Mouse (Mus musculus): Measurements from ENCODE around the gene Id3. TPM values are rescaled to one million over a fixed set of nuclear protein-coding genes. Genes with fewer than 3 reads are reported as not detected.

The Id3 gene
- total and polyA plus RNA-seq, 3 experiments: 18.3 to 116 (median 85.5) TPM

Other genes with a start within 250 kb of the Id3 start
- 5.6 and 6.5 TPM in 2 replicates for gene Cnr2, start 248.1 kb upstream of the Id3 start, total RNA-seq (2012; rRNA removed)
- gene Cnr2, start 248.1 kb upstream of the Id3 start, total RNA-seq (2014; rRNA removed): 13.5 and 13.8 TPM in 2 replicates
- 9.4 and 10.6 TPM in 2 replicates for gene Cnr2, start 248.1 kb upstream of the Id3 start, polyA plus RNA-seq (2012; ENCODE audit: insufficient read length, low read depth)
- gene Fuca1, start 222.8 kb upstream of the Id3 start, total RNA-seq (2012; rRNA removed): 63.2 and 77.6 TPM in 2 replicates
- gene Fuca1, start 222.8 kb upstream of the Id3 start, total RNA-seq (2014; rRNA removed): 28.6 and 32.6 TPM in 2 replicates
- gene Fuca1, start 222.8 kb upstream of the Id3 start, polyA plus RNA-seq (2012; ENCODE audit: insufficient read length, low read depth): 66.5 and 71.5 TPM in 2 replicates
- gene Hmgcl, start 197.0 kb upstream of the Id3 start, total RNA-seq (2012; rRNA removed): 32.4 and 42.7 TPM in 2 replicates
- gene Hmgcl, start 197.0 kb upstream of the Id3 start, total RNA-seq (2014; rRNA removed): 38.0 and 39.5 TPM in 2 replicates
- gene Hmgcl, start 197.0 kb upstream of the Id3 start, polyA plus RNA-seq (2012; ENCODE audit: insufficient read length, low read depth): 27.2 and 27.6 TPM in 2 replicates
- gene Gale, start 179.8 kb upstream of the Id3 start, total RNA-seq (2012; rRNA removed): 39.4 and 40.5 TPM in 2 replicates
- gene Gale, start 179.8 kb upstream of the Id3 start, total RNA-seq (2014; rRNA removed): 32.9 and 34.8 TPM in 2 replicates
- 23.6 and 23.8 TPM in 2 replicates for gene Gale, start 179.8 kb upstream of the Id3 start, polyA plus RNA-seq (2012; ENCODE audit: insufficient read length, low read depth)
- 54.0 and 54.9 TPM in 2 replicates for gene Lypla2, start 170.9 kb upstream of the Id3 start, total RNA-seq (2012; rRNA removed)
- gene Lypla2, start 170.9 kb upstream of the Id3 start, total RNA-seq (2014; rRNA removed): 55.9 and 57.2 TPM in 2 replicates
- gene Lypla2, start 170.9 kb upstream of the Id3 start, polyA plus RNA-seq (2012; ENCODE audit: insufficient read length, low read depth): 91.8 and 96.5 TPM in 2 replicates
- 53.2 and 65.4 TPM in 2 replicates for gene Pithd1, start 156.2 kb upstream of the Id3 start, total RNA-seq (2012; rRNA removed)
- 87.5 and 93.2 TPM in 2 replicates for gene Pithd1, start 156.2 kb upstream of the Id3 start, total RNA-seq (2014; rRNA removed)
- 53.2 and 67.1 TPM in 2 replicates for gene Pithd1, start 156.2 kb upstream of the Id3 start, polyA plus RNA-seq (2012; ENCODE audit: insufficient read length, low read depth)
- 45.8 and 52.2 TPM in 2 replicates for gene Eloa, start 121.7 kb upstream of the Id3 start, total RNA-seq (2012; rRNA removed)
- 64.9 and 66.0 TPM in 2 replicates for gene Eloa, start 121.7 kb upstream of the Id3 start, total RNA-seq (2014; rRNA removed)
- 61.6 and 66.2 TPM in 2 replicates for gene Eloa, start 121.7 kb upstream of the Id3 start, polyA plus RNA-seq (2012; ENCODE audit: insufficient read length, low read depth)
- gene Rpl11, start 90.1 kb upstream of the Id3 start, total RNA-seq (2012; rRNA removed): 2,513 and 2,636 TPM in 2 replicates
- gene Rpl11, start 90.1 kb upstream of the Id3 start, total RNA-seq (2014; rRNA removed): 1,648 and 1,661 TPM in 2 replicates
- 1,170 and 1,488 TPM in 2 replicates for gene Rpl11, start 90.1 kb upstream of the Id3 start, polyA plus RNA-seq (2012; ENCODE audit: insufficient read length, low read depth)
- gene E2f2, start 28.9 kb downstream of the Id3 start, total RNA-seq (2012; rRNA removed): 7.2 and 7.6 TPM in 2 replicates
- 4.4 and 4.9 TPM in 2 replicates for gene E2f2, start 28.9 kb downstream of the Id3 start, total RNA-seq (2014; rRNA removed)
- gene E2f2, start 28.9 kb downstream of the Id3 start, polyA plus RNA-seq (2012; ENCODE audit: insufficient read length, low read depth): 3.9 and 6.1 TPM in 2 replicates
- gene Asap3, start 62.9 kb downstream of the Id3 start, total RNA-seq (2012; rRNA removed): 0.08 TPM in 2 replicates
- not detected in 2 replicates for gene Asap3, start 62.9 kb downstream of the Id3 start, total RNA-seq (2014; rRNA removed)
- 0.07 TPM in 1 of 2 replicates, not detected in the other for gene Asap3, start 62.9 kb downstream of the Id3 start, polyA plus RNA-seq (2012; ENCODE audit: insufficient read length, low read depth)
- gene Tcea3, start 104.2 kb downstream of the Id3 start, total RNA-seq (2012; rRNA removed): not detected in 2 replicates
- not detected in 2 replicates for gene Tcea3, start 104.2 kb downstream of the Id3 start, total RNA-seq (2014; rRNA removed)
- gene Tcea3, start 104.2 kb downstream of the Id3 start, polyA plus RNA-seq (2012; ENCODE audit: insufficient read length, low read depth): not detected in 2 replicates
- gene Zfp46, start 141.2 kb downstream of the Id3 start, total RNA-seq (2012; rRNA removed): 6.6 and 7.2 TPM in 2 replicates
- gene Zfp46, start 141.2 kb downstream of the Id3 start, total RNA-seq (2014; rRNA removed): 3.3 and 4.1 TPM in 2 replicates
- gene Zfp46, start 141.2 kb downstream of the Id3 start, polyA plus RNA-seq (2012; ENCODE audit: insufficient read length, low read depth): 1.8 and 2.8 TPM in 2 replicates
- 65.6 and 86.6 TPM in 2 replicates for gene Hnrnpr, start 167.4 kb downstream of the Id3 start, total RNA-seq (2012; rRNA removed)
- 117 and 137 TPM in 2 replicates for gene Hnrnpr, start 167.4 kb downstream of the Id3 start, total RNA-seq (2014; rRNA removed)
- 130 and 183 TPM in 2 replicates for gene Hnrnpr, start 167.4 kb downstream of the Id3 start, polyA plus RNA-seq (2012; ENCODE audit: insufficient read length, low read depth)

Data from CH12.LX (cell line).